Mouse (Mus musculus): ENCODE measurements around the gene Adgrg1. TPM values are rescaled to one million over a fixed set of nuclear protein-coding genes. Genes with fewer than 3 reads are reported as not detected.

Adgrg1 gene
- total RNA-seq, 2 experiments from 2014 or later = 16.7 to 22.6 TPM

- DNase-seq = no peak
Measured at GRCm38 (mm10) chr8:94976651-94977417, 2.3 kb downstream of the Adgrg1 start.

GRCm38 (mm10) chr8:94978131-94978530 is 3.6 kb downstream of the Adgrg1 start:
- DNase-seq = no peak

- DNase-seq = no peak
Measured at GRCm38 (mm10) chr8:94978593-94979319, 4.2 kb downstream of the Adgrg1 start.

GRCm38 (mm10) chr8:94980176-94980575 is 5.6 kb downstream of the Adgrg1 start:
- DNase-seq = no peak

DNA sequence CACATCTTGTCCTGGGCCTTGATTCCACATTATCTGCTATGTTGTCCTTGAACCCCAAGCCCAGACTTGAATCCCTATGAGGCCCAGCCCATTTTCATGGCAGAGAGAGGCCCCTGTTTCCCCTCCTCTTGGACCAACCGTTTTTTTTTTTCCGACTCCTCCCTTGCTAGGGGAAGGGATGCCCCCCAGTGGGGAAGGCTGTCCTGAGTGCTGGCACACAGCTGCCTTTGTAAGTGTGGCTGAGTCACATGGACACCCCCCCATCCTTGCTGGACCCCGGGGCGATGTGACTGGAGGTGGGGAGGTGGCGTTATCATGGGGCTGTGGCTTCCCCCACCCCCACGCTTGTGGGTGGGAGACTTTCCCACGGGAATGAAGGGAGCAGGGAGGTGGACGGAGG is 6.4 kb downstream of the Adgrg1 start:
- no peak for DNase-seq

GRCm38 (mm10) chr8:94981848-94982247 is 7.3 kb downstream of the Adgrg1 start:
- DNase-seq = peak; percentile 5

DNA sequence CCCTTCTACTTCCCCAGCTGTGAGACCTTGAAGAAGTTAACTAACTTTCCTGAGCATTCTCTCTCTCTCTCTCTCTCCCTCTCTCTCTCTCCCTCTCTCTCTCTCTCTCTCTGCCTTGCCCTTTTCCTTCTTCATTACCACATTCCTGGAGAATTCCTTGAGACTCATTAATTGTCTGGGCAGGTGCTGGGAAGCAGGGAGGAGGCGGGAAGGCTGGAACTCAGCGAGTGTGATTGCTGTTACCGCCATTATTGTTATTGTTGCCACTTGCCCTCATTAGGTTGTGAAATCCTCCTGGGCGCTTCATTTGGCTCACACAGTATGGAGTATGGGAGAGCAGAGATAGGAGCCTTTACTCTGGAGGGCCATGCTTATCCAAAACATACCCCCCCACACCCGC is 8.6 kb downstream of the Adgrg1 start:
- no peak for DNase-seq

- DNase-seq = peak; percentile 60
Measured at GRCm38 (mm10) chr8:94983881-94984516, 9.4 kb downstream of the Adgrg1 start.

GRCm38 (mm10) chr8:94985023-94985422 is 10.5 kb downstream of the Adgrg1 start:
- no peak for DNase-seq

DNA sequence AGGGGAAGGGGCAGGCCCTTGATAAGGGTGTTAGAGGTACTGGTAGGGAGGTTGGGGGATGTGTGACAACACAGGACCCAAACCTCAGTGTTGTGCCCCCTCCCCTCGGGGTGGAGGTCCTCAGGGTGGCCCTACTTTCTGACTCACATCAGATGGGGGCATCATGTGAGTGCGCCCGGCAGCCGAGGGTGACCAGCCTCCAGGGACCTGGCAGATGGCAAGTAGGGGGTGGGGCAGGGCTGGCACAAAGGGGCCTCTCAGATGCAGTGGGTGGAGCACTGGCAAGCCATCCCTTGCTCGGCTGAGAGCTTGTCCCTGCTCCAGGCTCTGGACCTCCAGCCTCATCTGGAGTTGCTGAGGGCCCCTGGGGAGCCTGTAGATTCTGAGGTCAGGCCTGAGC is 12.1 kb downstream of the Adgrg1 start:
- no peak for DNase-seq

DNA sequence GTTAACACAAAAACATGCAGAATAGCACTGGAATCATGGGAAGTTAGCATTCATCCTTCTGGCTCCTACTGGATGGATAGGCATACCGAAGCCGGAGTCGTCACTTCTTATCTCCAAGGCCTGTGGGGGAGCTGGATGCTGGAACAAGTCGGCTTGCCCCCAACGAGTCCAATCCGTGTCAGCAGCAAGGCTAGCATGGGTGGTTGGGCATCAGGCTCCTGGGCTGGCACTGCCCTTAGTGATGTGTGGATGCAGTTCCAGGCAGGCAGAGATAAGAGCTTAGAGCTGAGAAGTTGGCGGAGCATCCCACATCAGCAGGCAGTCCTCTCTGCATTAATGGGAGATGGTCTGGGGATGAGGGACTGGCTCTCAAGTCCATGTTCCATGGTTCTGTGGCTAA is 13.0 kb downstream of the Adgrg1 start:
- no peak for DNase-seq

DNA sequence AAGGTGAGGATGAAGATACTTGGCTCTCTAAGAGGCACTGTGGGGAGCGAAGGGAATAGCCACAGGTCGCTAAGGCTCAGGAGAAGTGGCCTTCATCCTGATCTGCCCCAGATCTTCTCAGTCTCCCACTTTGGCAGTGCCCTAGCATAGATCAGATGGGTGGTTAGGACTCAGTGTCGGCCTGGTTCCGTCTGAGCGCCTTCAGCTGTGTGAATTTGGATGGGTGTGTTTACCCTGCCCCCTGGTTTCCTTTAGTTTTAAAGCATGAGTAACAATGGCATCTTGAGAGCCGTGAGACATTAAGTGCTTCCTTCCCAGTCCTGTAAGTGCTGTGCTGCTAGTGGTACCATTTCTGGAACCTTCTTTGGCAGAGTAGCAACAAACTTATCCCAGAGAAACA is 14.1 kb downstream of the Adgrg1 start:
- no peak for DNase-seq

- no peak for DNase-seq
Measured at GRCm38 (mm10) chr8:94989711-94990110, 15.2 kb downstream of the Adgrg1 start.

DNA sequence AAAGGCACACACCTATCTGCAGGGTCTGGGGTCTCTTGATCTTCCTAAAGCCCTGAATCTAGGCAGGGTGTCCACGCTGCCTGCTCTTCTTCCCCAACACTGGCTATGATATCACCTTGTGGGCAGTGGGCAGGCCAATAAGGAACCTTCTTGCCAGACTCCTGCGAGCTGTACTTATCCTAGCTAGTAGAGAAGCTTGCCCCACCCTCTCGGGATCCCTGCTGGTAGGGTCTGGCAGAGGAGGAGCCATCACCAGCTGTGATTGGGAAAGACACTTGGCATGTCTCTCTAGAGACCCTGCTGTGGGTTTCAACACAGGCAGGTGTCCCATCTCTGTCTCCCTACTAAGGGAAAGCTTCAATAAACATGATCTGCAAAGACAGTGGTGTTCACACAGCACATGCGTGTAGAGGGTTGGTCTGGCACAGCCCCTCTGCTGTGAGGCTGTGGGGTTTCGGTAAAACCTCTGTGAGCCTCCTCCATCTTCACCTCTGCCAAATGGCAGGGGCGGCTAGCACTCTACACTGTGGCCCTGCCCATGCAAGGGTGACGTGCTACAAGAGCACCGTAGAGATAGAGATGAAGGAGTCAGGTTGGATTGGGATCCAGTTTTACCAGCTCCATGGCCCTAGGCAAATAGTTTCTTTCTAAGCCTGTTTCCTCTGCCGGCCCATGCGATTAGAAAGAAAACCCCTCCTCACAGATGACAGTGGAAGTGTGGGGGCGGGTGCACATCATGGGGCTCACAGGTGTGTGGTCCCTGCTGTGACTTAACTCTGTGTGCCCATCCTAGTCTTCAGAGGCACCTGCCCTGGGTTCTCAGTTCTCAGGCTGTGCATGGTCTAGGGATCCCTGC is 16.3 kb downstream of the Adgrg1 start:
- no peak for DNase-seq

DNA sequence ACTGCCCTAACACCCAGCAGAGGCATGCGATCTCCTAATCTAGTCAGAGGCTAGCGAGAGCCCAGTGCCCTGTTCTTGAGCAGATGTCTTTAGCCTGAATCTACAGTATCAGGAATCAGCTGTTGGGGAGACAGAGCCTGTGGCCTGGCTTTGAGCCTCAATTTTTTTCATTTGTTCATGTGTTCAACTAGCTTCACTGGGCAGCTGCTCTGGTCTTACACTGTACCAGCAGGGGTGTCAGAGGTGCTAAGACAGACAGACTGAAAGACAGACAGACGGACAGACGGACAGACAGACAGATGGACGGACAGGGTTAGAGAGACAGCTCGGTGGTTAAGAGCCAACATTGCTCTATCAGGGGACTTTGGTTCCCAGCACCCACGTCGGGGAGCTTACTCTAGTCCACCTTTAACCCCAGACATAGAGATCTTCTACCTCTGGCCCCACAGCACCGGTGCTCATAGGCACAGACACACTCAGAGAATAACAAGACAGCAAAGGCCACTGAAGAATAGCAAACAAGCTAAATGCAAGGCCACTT is 17.0 kb downstream of the Adgrg1 start:
- DNase-seq = no peak

DNA sequence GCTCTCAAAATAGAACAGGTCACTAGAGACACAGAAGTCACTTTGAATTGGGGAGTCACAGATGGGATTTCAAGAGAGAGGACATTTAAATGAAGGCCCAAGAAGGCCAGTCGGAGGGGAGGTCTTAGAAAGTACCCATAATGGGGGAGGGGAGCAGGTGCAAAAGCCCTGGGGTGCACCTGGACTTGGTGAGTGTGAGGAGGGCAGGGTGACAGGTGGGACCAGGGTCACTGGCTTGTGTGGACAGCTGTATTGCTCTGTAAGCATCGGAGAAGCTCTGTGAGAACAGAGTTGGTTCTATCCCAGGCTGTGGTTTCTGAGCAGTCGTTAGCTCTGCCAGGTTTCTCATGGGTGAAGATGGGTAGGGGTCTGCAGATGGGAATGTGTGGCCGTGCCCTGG is 17.5 kb downstream of the Adgrg1 start:
- no peak for DNase-seq

GRCm38 (mm10) chr8:94992534-94992933 is 18.0 kb downstream of the Adgrg1 start:
- peak; percentile 62 for DNase-seq

DNA sequence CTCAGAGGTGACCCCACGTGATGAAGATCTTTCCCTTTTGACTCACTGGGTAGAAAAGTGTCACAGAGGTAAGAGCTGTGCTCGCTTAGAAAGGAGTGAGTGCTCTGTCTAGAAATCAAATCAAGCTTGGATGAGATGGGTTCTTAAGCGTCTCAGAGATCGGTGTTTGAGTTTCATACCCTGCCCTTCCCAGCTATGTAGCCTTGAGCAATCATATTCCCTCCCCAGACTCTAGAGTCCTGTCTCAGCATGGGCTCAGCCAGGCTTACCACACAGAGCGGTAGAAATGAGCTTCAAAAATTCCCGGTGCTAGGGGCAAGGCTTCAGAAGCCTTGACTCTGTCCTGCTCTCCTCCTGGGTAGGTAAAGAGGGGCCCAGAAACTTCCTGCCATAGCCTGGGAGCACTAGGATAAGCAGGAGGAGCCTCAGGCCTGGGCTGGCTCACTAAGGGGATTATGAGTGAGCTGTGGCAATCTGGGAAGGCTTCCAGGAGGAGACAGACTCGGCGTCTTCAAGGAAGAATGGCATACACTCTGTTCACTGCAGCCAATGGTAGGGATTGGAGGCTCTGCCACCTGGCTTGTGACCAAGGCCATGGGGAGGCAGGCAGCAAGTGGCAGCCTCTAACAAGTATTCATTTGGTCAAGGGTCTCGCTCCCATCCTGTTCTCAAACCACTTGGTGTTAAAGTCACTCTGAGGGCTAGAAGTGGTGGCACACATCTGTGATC is 18.6 kb downstream of the Adgrg1 start:
- no peak for DNase-seq

GRCm38 (mm10) chr8:94994006-94994405 is 19.5 kb downstream of the Adgrg1 start:
- DNase-seq = peak; percentile 47

GRCm38 (mm10) chr8:94994510-94994909 is 20.0 kb downstream of the Adgrg1 start:
- DNase-seq = no peak

DNA sequence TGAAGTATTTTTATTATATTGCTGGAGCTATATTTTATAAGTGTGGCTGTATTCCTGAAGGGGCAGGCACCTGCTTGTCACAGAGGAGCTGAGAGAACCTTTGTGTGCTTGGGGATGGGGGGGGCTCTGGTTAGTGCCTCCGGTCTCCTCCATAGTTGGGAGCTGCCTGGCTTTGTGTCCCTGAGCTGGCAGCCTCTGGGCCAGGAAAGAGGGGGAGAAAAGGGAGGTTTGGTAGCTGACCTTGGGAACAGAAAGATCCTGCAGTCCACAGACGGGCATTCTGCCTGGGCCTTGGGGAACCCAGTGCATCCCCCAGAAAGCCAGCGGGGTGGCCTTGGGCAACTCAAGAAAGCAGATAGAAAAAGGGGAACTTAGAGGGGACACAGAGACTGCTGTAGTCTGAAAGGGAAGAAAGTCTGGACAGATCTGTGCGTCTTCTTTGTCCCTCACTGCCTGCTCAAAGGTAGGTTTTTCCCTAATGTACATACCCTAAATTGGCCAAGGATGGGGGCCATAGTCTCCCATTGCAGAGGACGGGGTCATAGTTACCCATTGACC is 20.9 kb downstream of the Adgrg1 start:
- no peak for DNase-seq

Data from gastrocnemius, postnatal 25 days (tissue).